Mouse (Mus musculus) kidney, adult 2 months (tissue): ENCODE data around the gene Medag.

Source experiments
- CTCF ChIP-seq: fragments of 200-500 bp; conservative IDR thresholded peaks from 2 replicates; pipeline ENCODE4 v1.5.1; 2011; ENCODE audit warnings: low read depth, mild to moderate bottlenecking, control low read depth, low read length, moderate library complexity, mixed read lengths; ENCODE audit not compliant: insufficient read depth, insufficient read length
- POLR2A ChIP-seq: fragments of 200-500 bp; IDR thresholded peaks from one replicate; pipeline ENCODE4 v1.6.1; 2011; ENCODE audit warnings: low read depth, low read length, control low read depth

DNA sequence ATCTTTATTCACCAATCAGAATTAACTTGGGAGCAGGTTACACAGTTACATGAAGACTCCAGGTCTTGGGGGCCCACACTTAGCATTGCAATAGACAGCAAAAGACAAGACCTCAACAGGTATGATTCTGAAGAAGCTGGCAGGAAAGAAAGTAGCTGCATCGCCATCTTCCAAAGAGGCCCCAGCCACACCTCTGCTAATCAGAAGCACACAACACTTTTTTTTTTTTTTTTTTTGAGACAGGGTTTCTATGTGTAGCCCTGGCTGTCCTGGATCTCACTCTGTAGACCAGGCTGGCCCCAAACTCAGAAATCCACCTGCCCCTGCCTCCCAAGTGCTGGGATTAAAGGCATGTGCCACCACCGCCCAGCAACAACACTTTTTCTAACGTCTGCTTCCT, 15.0 kb downstream of the Medag start:
- no peak for TF ChIP-seq CTCF
- no peak for TF ChIP-seq POLR2A
